ENCODE assay signal across 8 mouse cellular contexts in genomic region chr5:145201321-145201991, GRCm38 (mm10). TPM values are rescaled to one million over a fixed set of nuclear protein-coding genes. Genes with fewer than 3 reads are reported as not detected.
DNase-seq lines count a peak whose midpoint lies in the region.

Gene Zkscan14, minus strand, starts transcription at chr5:145201868.

- 2% methylated on average over 37 of the region's 37 CpGs for WGBS in hindbrain, embryonic 10.5 days

- H3K27me3 ChIP-seq in hindbrain, embryonic 10.5 days (ENCODE audit: insufficient read depth, poor library complexity, severe bottlenecking): no peaks in the 10 kb centered on the region

- H3K36me3 ChIP-seq in hindbrain, embryonic 10.5 days: peaks cover under 1% of the 10 kb centered on the region; the same call in 1 of the 2 replicates

- H3K9me3 ChIP-seq in hindbrain, embryonic 10.5 days: no peaks in the 10 kb centered on the region

- peak within 1 kb of the TSS; percentile 82 for H3K27ac ChIP-seq in hindbrain, embryonic 10.5 days

- peak; percentile 87 for DNase-seq in NIH3T3 (ENCODE audit: low read depth)
- peak; percentile 73 for DNase-seq in cerebellum, adult 8-10 months
- peak; percentile 82 for DNase-seq in forelimb bud, embryonic 11.5 days (ENCODE audit: low read depth, low spot score)
- DNase-seq in hindbrain, embryonic 10.5 days (ENCODE audit: low spot score): peak; percentile 79
- peak; percentile 59 to 69 for DNase-seq in layer of hippocampus, postnatal 10 days (ENCODE audit: low spot score in 2 of 2)
- peak; percentile 87 for DNase-seq in lung, postnatal 10 days
- peak; percentile 53 for DNase-seq in ovary, postnatal 14 days (ENCODE audit: low spot score)
- peak; percentile 51 to 72 for DNase-seq in thymus, postnatal 10 days (ENCODE audit: low spot score in 2 of 2)

- peaks cover 30% of the 10 kb centered on the region for H3K4me1 ChIP-seq in hindbrain, embryonic 10.5 days (replicated peaks)

- peak within 1 kb of the TSS; percentile 87 for H3K4me3 ChIP-seq in hindbrain, embryonic 10.5 days

RNA-seq across cellular contexts. Expression of gene Zkscan14, which starts in this region (rescaled TPM):
- polyA plus RNA-seq in hindbrain, embryonic 10.5 days (2016; fragmentation: Nextera tagmentation; extraction: Ambion mirVana): 7.8 and 9.2 TPM in 2 replicates
- 1 to 10 TPM; 9.4 to 9.9 TPM for total RNA-seq in layer of hippocampus, postnatal 10 days (2021)

Comparison
In these comparisons a context has a peak if more than half of its experiments do, and no peak if none do; other contexts are left out.
1. Peak in every context shown above with its lines: DNase-seq, H3K4me3 ChIP-seq and H3K27ac ChIP-seq.